Mouse (Mus musculus): ENCODE data around the gene Tle6.

- TF ChIP-seq CTCF (IDR thresholded peaks at IDR 0.05; ENCODE audit: extremely low read depth, insufficient read depth, low read length) (no peak), POLR2A (IDR thresholded peaks at IDR 0.05; ENCODE audit: extremely low read depth, insufficient read depth, low read length) (no peak)
These were observed 9.0 kb downstream of the Tle6 start for GRCm38 (mm10) chr10:81591846-81592245.

Measured in cortical plate, adult 2 months (tissue).